Mouse (Mus musculus): ENCODE data around the gene Plxna2. TPM values are rescaled to one million over a fixed set of nuclear protein-coding genes. Genes with fewer than 3 reads are reported as not detected.

The Plxna2 gene
- polyA plus RNA-seq, 1 experiment from 2014 or later = 4.0 TPM

GRCm38 (mm10) chr1:194619353-194620244 is 1.6 kb downstream of the Plxna2 start:
- Histone ChIP-seq H3K36me3 (ENCODE audit: control insufficient read depth, insufficient read depth, low read length) (no peaks in the 10 kb centered on the region), H3K9me3 (ENCODE audit: control insufficient read depth, low read length) (no peaks in the 10 kb centered on the region), H3K27me3 (ENCODE audit: control insufficient read depth, insufficient read depth, low read length) (0 out of 2 replicates have a peak, but pooled peaks cover 2% of the 10 kb centered on the region), H3K27ac (replicated peaks; ENCODE audit: low read depth, low read length) (no peak overlapping the region), H3K4me2 (ENCODE audit: low read depth, severe bottlenecking) (peak overlapping the region; percentile 100), H3K9ac (ENCODE audit: low read length) (peak overlapping the region; percentile 60), H3K4me3 (ENCODE audit: low read depth, low read length) (peak overlapping the region; percentile 68), H3K4me1 (ENCODE audit: control insufficient read depth, insufficient read depth, low read length) (0 out of 2 replicates have a peak, but pooled peaks cover 4% of the 10 kb centered on the region)
- DNase-seq (ENCODE audit: low spot score) (peak; percentile 84), ATAC-seq (ENCODE audit: insufficient number of reproducible peaks, low FRiP score, low TSS enrichment, low read depth) (peak; percentile 85)
- 1% methylated on average over 62 of the region's 62 CpGs for WGBS

- H3K27me3 ChIP-seq (ENCODE audit: control insufficient read depth, insufficient read depth, low read length) = 0 out of 2 replicates have a peak, but pooled peaks cover 2% of the 10 kb centered on the region
- H3K27ac ChIP-seq (replicated peaks; ENCODE audit: low read depth, low read length) = no peak overlapping the region
- H3K4me1 ChIP-seq (ENCODE audit: control insufficient read depth, insufficient read depth, low read length) = 0 out of 2 replicates have a peak, but pooled peaks cover 4% of the 10 kb centered on the region
- peak overlapping the region; percentile 68 for H3K4me3 ChIP-seq (ENCODE audit: low read depth, low read length)
- peak; percentile 67 for DNase-seq (ENCODE audit: low spot score)
- peak overlapping the region; percentile 60 for H3K9ac ChIP-seq (ENCODE audit: low read length)
- H3K9me3 ChIP-seq (ENCODE audit: control insufficient read depth, low read length) = no peaks in the 10 kb centered on the region
- WGBS = under 1% methylated on average over 54 of the region's 56 CpGs
- peak; percentile 40 for ATAC-seq (ENCODE audit: insufficient number of reproducible peaks, low FRiP score, low TSS enrichment, low read depth)
- H3K4me2 ChIP-seq (ENCODE audit: low read depth, severe bottlenecking) = peak overlapping the region; percentile 100
- no peaks in the 10 kb centered on the region for H3K36me3 ChIP-seq (ENCODE audit: control insufficient read depth, insufficient read depth, low read length)
These were observed 2.4 kb downstream of the Plxna2 start for GRCm38 (mm10) chr1:194620245-194620991.

DNA sequence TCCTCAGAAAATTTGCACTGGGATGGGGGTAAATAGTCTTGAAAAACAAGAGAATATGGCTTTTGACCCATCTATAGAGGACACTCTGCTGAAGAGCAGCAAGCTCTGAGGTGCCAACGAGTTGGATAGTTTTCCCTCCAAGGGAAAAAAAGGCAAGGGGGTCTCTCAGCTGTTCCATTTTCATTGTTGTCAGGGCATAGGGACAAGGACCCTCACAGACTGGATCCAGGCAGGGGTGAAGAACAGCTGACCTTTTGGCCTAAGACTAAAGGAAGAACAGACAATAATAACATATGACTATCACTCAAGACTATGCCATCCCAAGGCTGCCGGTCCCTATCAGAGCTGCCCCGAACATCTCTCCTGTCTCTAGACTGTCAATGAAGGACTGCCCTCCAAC is 4.2 kb downstream of the Plxna2 start:
- H3K36me3 ChIP-seq (ENCODE audit: control insufficient read depth, insufficient read depth, low read length) = no peaks in the 10 kb centered on the region
- DNase-seq (ENCODE audit: low spot score) = no peak
- 0 out of 2 replicates have a peak, but pooled peaks cover 8% of the 10 kb centered on the region for H3K4me1 ChIP-seq (ENCODE audit: control insufficient read depth, insufficient read depth, low read length)
- 0 out of 2 replicates have a peak, but pooled peaks cover 2% of the 10 kb centered on the region for H3K27me3 ChIP-seq (ENCODE audit: control insufficient read depth, insufficient read depth, low read length)
- no peak overlapping the region for H3K4me2 ChIP-seq (ENCODE audit: low read depth, severe bottlenecking)
- H3K27ac ChIP-seq (replicated peaks; ENCODE audit: low read depth, low read length) = no peak overlapping the region
- no peak overlapping the region for H3K9ac ChIP-seq (ENCODE audit: low read length)
- H3K9me3 ChIP-seq (ENCODE audit: control insufficient read depth, low read length) = no peaks in the 10 kb centered on the region
- 79% methylated on average over 3 of the region's 3 CpGs for WGBS
- ATAC-seq (ENCODE audit: insufficient number of reproducible peaks, low FRiP score, low TSS enrichment, low read depth) = no peak
- H3K4me3 ChIP-seq (ENCODE audit: low read depth, low read length) = no peak overlapping the region

- Histone ChIP-seq H3K27ac (replicated peaks; ENCODE audit: low read depth, low read length) (no peak overlapping the region), H3K27me3 (ENCODE audit: control insufficient read depth, insufficient read depth, low read length) (0 out of 2 replicates have a peak, but pooled peaks cover 2% of the 10 kb centered on the region), H3K36me3 (ENCODE audit: control insufficient read depth, insufficient read depth, low read length) (no peaks in the 10 kb centered on the region), H3K4me1 (ENCODE audit: control insufficient read depth, insufficient read depth, low read length) (0 out of 2 replicates have a peak, but pooled peaks cover 13% of the 10 kb centered on the region), H3K9me3 (ENCODE audit: control insufficient read depth, low read length) (no peaks in the 10 kb centered on the region), H3K4me2 (ENCODE audit: low read depth, severe bottlenecking) (no peak overlapping the region), H3K9ac (ENCODE audit: low read length) (no peak overlapping the region), H3K4me3 (ENCODE audit: low read depth, low read length) (no peak overlapping the region)
- WGBS = 79% methylated on average over 2 of the region's 2 CpGs
- ATAC-seq (ENCODE audit: insufficient number of reproducible peaks, low FRiP score, low TSS enrichment, low read depth) (no peak), DNase-seq (ENCODE audit: low spot score) (no peak)
These were observed 4.7 kb downstream of the Plxna2 start for GRCm38 (mm10) chr1:194622677-194623076.

- Histone ChIP-seq H3K4me1 (ENCODE audit: control insufficient read depth, insufficient read depth, low read length) (0 out of 2 replicates have a peak, but pooled peaks cover 14% of the 10 kb centered on the region), H3K4me3 (ENCODE audit: low read depth, low read length) (no peak overlapping the region), H3K9ac (ENCODE audit: low read length) (no peak overlapping the region), H3K9me3 (ENCODE audit: control insufficient read depth, low read length) (no peaks in the 10 kb centered on the region), H3K4me2 (ENCODE audit: low read depth, severe bottlenecking) (no peak overlapping the region), H3K27me3 (ENCODE audit: control insufficient read depth, insufficient read depth, low read length) (0 out of 2 replicates have a peak, but pooled peaks cover 2% of the 10 kb centered on the region), H3K36me3 (ENCODE audit: control insufficient read depth, insufficient read depth, low read length) (no peaks in the 10 kb centered on the region), H3K27ac (replicated peaks; ENCODE audit: low read depth, low read length) (no peak overlapping the region)
- WGBS = 85% methylated on average over 3 of the region's 3 CpGs
- ATAC-seq (ENCODE audit: insufficient number of reproducible peaks, low FRiP score, low TSS enrichment, low read depth) (no peak), DNase-seq (ENCODE audit: low spot score) (no peak)
These were observed 5.6 kb downstream of the Plxna2 start for GRCm38 (mm10) chr1:194623641-194624040.

- Histone ChIP-seq H3K36me3 (ENCODE audit: control insufficient read depth, insufficient read depth, low read length) (no peaks in the 10 kb centered on the region), H3K27ac (replicated peaks; ENCODE audit: low read depth, low read length) (no peak overlapping the region), H3K4me2 (ENCODE audit: low read depth, severe bottlenecking) (no peak overlapping the region), H3K9me3 (ENCODE audit: control insufficient read depth, low read length) (no peaks in the 10 kb centered on the region), H3K27me3 (ENCODE audit: control insufficient read depth, insufficient read depth, low read length) (0 out of 2 replicates have a peak, but pooled peaks cover 2% of the 10 kb centered on the region), H3K4me3 (ENCODE audit: low read depth, low read length) (no peak overlapping the region), H3K4me1 (ENCODE audit: control insufficient read depth, insufficient read depth, low read length) (peaks cover 15% of the 10 kb centered on the region; the same call in 1 of the 2 replicates), H3K9ac (ENCODE audit: low read length) (no peak overlapping the region)
- DNase-seq (ENCODE audit: low spot score) (no peak), ATAC-seq (ENCODE audit: insufficient number of reproducible peaks, low FRiP score, low TSS enrichment, low read depth) (no peak)
- WGBS = 53% methylated on average over 2 of the region's 2 CpGs
These were observed 6.4 kb downstream of the Plxna2 start for GRCm38 (mm10) chr1:194624411-194624810.

- Histone ChIP-seq H3K9me3 (ENCODE audit: control insufficient read depth, low read length) (no peaks in the 10 kb centered on the region), H3K27me3 (ENCODE audit: control insufficient read depth, insufficient read depth, low read length) (0 out of 2 replicates have a peak, but pooled peaks cover 2% of the 10 kb centered on the region), H3K4me3 (ENCODE audit: low read depth, low read length) (no peak overlapping the region), H3K4me2 (ENCODE audit: low read depth, severe bottlenecking) (no peak overlapping the region), H3K4me1 (ENCODE audit: control insufficient read depth, insufficient read depth, low read length) (peaks cover 15% of the 10 kb centered on the region; the same call in 1 of the 2 replicates), H3K9ac (ENCODE audit: low read length) (no peak overlapping the region), H3K36me3 (ENCODE audit: control insufficient read depth, insufficient read depth, low read length) (no peaks in the 10 kb centered on the region), H3K27ac (replicated peaks; ENCODE audit: low read depth, low read length) (no peak overlapping the region)
- WGBS = 81% methylated on average over 4 of the region's 4 CpGs
- no peak for DNase-seq (ENCODE audit: low spot score)
- no peak for ATAC-seq (ENCODE audit: insufficient number of reproducible peaks, low FRiP score, low TSS enrichment, low read depth)
These were observed 7.0 kb downstream of the Plxna2 start for GRCm38 (mm10) chr1:194624973-194625372.

DNA sequence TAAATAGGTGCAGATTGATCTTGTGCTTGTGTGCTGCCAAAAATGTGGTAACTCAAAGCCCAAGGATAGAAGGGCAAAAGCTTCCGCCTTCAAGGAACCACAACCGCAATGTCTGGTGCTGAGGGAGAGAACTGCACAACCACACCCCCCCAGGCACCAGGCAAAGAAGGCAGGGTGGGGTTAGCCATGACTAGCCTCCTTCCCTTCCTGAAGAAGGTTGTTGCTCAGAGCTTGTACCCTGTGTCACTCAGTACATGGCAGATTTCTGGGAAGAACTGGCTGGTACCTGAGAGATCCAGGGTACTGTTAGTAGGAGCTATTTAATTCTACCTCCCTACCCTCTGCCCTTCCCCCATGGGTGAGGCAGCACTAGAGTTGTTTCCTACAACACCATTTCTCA is 8.1 kb downstream of the Plxna2 start:
- Histone ChIP-seq H3K9ac (ENCODE audit: low read length) (no peak overlapping the region), H3K27me3 (ENCODE audit: control insufficient read depth, insufficient read depth, low read length) (0 out of 2 replicates have a peak, but pooled peaks cover 2% of the 10 kb centered on the region), H3K4me1 (ENCODE audit: control insufficient read depth, insufficient read depth, low read length) (peaks cover 15% of the 10 kb centered on the region; the same call in 1 of the 2 replicates), H3K36me3 (ENCODE audit: control insufficient read depth, insufficient read depth, low read length) (no peaks in the 10 kb centered on the region), H3K27ac (replicated peaks; ENCODE audit: low read depth, low read length) (no peak overlapping the region), H3K4me3 (ENCODE audit: low read depth, low read length) (no peak overlapping the region), H3K9me3 (ENCODE audit: control insufficient read depth, low read length) (no peaks in the 10 kb centered on the region), H3K4me2 (ENCODE audit: low read depth, severe bottlenecking) (no peak overlapping the region)
- WGBS = 96% methylated on average over 2 of the region's 2 CpGs
- no peak for ATAC-seq (ENCODE audit: insufficient number of reproducible peaks, low FRiP score, low TSS enrichment, low read depth)
- no peak for DNase-seq (ENCODE audit: low spot score)
